Mouse (Mus musculus) forebrain, embryonic 13.5 days (tissue): ENCODE measurements around the gene Mrpl41. TPM values are rescaled to one million over a fixed set of nuclear protein-coding genes. Genes with fewer than 3 reads are reported as not detected.
"Not testable (repeated sequence)": the region's sequence is repeated elsewhere in the genome, so short reads cannot be mapped to it uniquely, and the experiment has no call there.

Source experiments
- ATAC-seq: fragments of 200-750 bp; cut with Nextera tagmentation; 2 replicates; pipeline ENCODE4 v1.8.0; 2017
- H3K27ac ChIP-seq: fragments of 300-500 bp; sonication (generic); 2 replicates; pipeline ENCODE4 v1.5.1; 2015; ENCODE audit warnings: inconsistent platforms, mild to moderate bottlenecking, moderate library complexity
- H3K27me3 ChIP-seq: fragments of 300-500 bp; sonication (generic); 2 replicates; pipeline ENCODE4 v1.6.1; 2015; ENCODE audit warnings: mild to moderate bottlenecking, inconsistent platforms
- H3K36me3 ChIP-seq: fragments of 300-500 bp; sonication (generic); 2 replicates; pipeline ENCODE4 v1.6.1; 2015; ENCODE audit warnings: mild to moderate bottlenecking, inconsistent platforms; ENCODE audit not compliant: poor library complexity, severe bottlenecking
- H3K4me1 ChIP-seq: fragments of 300-500 bp; sonication (generic); 2 replicates; pipeline ENCODE4 v1.6.1; 2015; ENCODE audit warnings: inconsistent platforms
- H3K4me2 ChIP-seq: fragments of 300-500 bp; sonication (generic); 2 replicates; pipeline ENCODE4 v1.6.1; 2015; ENCODE audit warnings: inconsistent platforms, mild to moderate bottlenecking, moderate library complexity
- H3K4me3 ChIP-seq: fragments of 300-500 bp; sonication (generic); 2 replicates; pipeline ENCODE4 v1.5.1; 2015; ENCODE audit warnings: mild to moderate bottlenecking, inconsistent platforms
- H3K9ac ChIP-seq: fragments of 300-500 bp; sonication (generic); 2 replicates; pipeline ENCODE4 v1.6.1; 2015; ENCODE audit warnings: mild to moderate bottlenecking, inconsistent platforms
- H3K9me3 ChIP-seq: fragments of 300-500 bp; sonication (generic); replicated peaks from 2 replicates; pipeline ENCODE4 v1.6.1; 2016; ENCODE audit warnings: inconsistent platforms
- WGBS: fragments of 180-500 bp; shearing (Covaris S2); methylation state at CpG from one replicate; pipeline ENCODE4 v1.1.7; 2015; 5-methylcytosine and 5-hydroxymethylcytosine counted together
- polyA plus RNA-seq: library from polyadenylated mRNA; unstranded; fragments of >200 nt; fragmentation: Nextera tagmentation; extraction: Ambion mirVana; gene quantifications from 2 replicates; pipeline ENCODE4 v1.2.1, GENCODE M21; 2015

The Mrpl41 gene
- polyA plus RNA-seq, 1 experiment from 2014 or later: 175 TPM

GRCm38 (mm10) chr2:24974452-24974851 is 446 bp downstream of the Mrpl41 start:
- peak overlapping the region; percentile 86 for H3K9ac ChIP-seq
- peak overlapping the region; percentile 75 for H3K27ac ChIP-seq
- peak overlapping the region; percentile 78 for H3K4me3 ChIP-seq
- H3K4me1 ChIP-seq: peaks cover 28% of the 10 kb centered on the region
- peaks cover 40% of the 10 kb centered on the region for H3K36me3 ChIP-seq
- not testable (repeated sequence) for H3K9me3 ChIP-seq, ATAC-seq, H3K27me3 ChIP-seq
- peak overlapping the region; percentile 95 for H3K4me2 ChIP-seq
- WGBS: 1% methylated on average over 17 of the region's 17 CpGs

- H3K27ac ChIP-seq: no peak overlapping the region
- no peak overlapping the region for H3K4me3 ChIP-seq
- H3K4me1 ChIP-seq: peaks cover 17% of the 10 kb centered on the region
- WGBS: 78% methylated on average over 4 of the region's 4 CpGs
- ATAC-seq: no peak
- H3K9me3 ChIP-seq: no peaks in the 10 kb centered on the region
- no peaks in the 10 kb centered on the region for H3K27me3 ChIP-seq
- no peak overlapping the region for H3K9ac ChIP-seq
- no peak overlapping the region for H3K4me2 ChIP-seq
- peaks cover 74% of the 10 kb centered on the region for H3K36me3 ChIP-seq
Measured at GRCm38 (mm10) chr2:24970386-24970785, 4.5 kb downstream of the Mrpl41 start.

GRCm38 (mm10) chr2:24962304-24963000 is 12.4 kb downstream of the Mrpl41 start, which contains the start of gene Dph7:
Gene Dph7 (plus strand): TSS chr2:24962400.
- Histone ChIP-seq H3K9me3 (no peaks in the 10 kb centered on the region), H3K36me3 (peaks cover 56% of the 10 kb centered on the region), H3K4me2 (peak within 1 kb of the TSS; percentile 75), H3K4me3 (peak within 1 kb of the TSS; percentile 83), H3K9ac (peak within 1 kb of the TSS; percentile 89), H3K4me1 (peaks cover 11% of the 10 kb centered on the region), H3K27me3 (no peaks in the 10 kb centered on the region), H3K27ac (peak within 1 kb of the TSS; percentile 32; the same call in 1 of the 2 replicates)
- WGBS: under 1% methylated on average over 28 of the region's 28 CpGs
- peak; percentile 95 for ATAC-seq

GRCm38 (mm10) chr2:24960910-24961309 is 14.0 kb downstream of the Mrpl41 start:
- H3K4me1 ChIP-seq: peaks cover 11% of the 10 kb centered on the region
- H3K27me3 ChIP-seq: no peaks in the 10 kb centered on the region
- H3K36me3 ChIP-seq: peaks cover 58% of the 10 kb centered on the region
- no peak for ATAC-seq
- H3K4me2 ChIP-seq: no peak overlapping the region
- no peak overlapping the region for H3K4me3 ChIP-seq
- WGBS: 30% methylated on average over 3 of the region's 3 CpGs
- H3K27ac ChIP-seq: no peak overlapping the region
- H3K9ac ChIP-seq: no peak overlapping the region
- no peaks in the 10 kb centered on the region for H3K9me3 ChIP-seq

- no peak overlapping the region for H3K4me2 ChIP-seq
- H3K9me3 ChIP-seq: no peaks in the 10 kb centered on the region
- peaks cover 16% of the 10 kb centered on the region for H3K4me1 ChIP-seq
- 88% methylated on average over 4 of the region's 4 CpGs for WGBS
- H3K9ac ChIP-seq: no peak overlapping the region
- peaks cover 59% of the 10 kb centered on the region for H3K36me3 ChIP-seq
- no peak overlapping the region for H3K27ac ChIP-seq
- no peaks in the 10 kb centered on the region for H3K27me3 ChIP-seq
- ATAC-seq: no peak
- H3K4me3 ChIP-seq: no peak overlapping the region
Measured at GRCm38 (mm10) chr2:24952537-24953055, 22.3 kb downstream of the Mrpl41 start.

- ATAC-seq: peak; percentile 1; the same call in 1 of the 2 replicates
- H3K36me3 ChIP-seq: peaks cover 36% of the 10 kb centered on the region
- WGBS: 0% methylated on average over 31 of the region's 31 CpGs
- no peaks in the 10 kb centered on the region for H3K27me3 ChIP-seq
- H3K4me3 ChIP-seq: peak overlapping the region; percentile 98
- 0 out of 2 replicates have a peak overlapping the region, but pooled peaks have one; percentile 40 for H3K27ac ChIP-seq
- H3K4me1 ChIP-seq: peaks cover 16% of the 10 kb centered on the region
- H3K9me3 ChIP-seq: no peaks in the 10 kb centered on the region
- H3K4me2 ChIP-seq: peak overlapping the region; percentile 95
- peak overlapping the region; percentile 97 for H3K9ac ChIP-seq
Measured at GRCm38 (mm10) chr2:24950189-24950535, 24.7 kb downstream of the Mrpl41 start.

- peak within 1 kb of the TSS; percentile 95 for H3K4me2 ChIP-seq
- peak within 1 kb of the TSS; percentile 97 for H3K9ac ChIP-seq
- peaks cover 30% of the 10 kb centered on the region for H3K36me3 ChIP-seq
- no peaks in the 10 kb centered on the region for H3K27me3 ChIP-seq
- under 1% methylated on average over 75 of the region's 108 CpGs for WGBS
- peak within 1 kb of the TSS; percentile 40 for H3K27ac ChIP-seq
- no peaks in the 10 kb centered on the region for H3K9me3 ChIP-seq
- H3K4me1 ChIP-seq: peaks cover 16% of the 10 kb centered on the region
- ATAC-seq: peak; percentile 99
- H3K4me3 ChIP-seq: peak within 1 kb of the TSS; percentile 98
Measured at GRCm38 (mm10) chr2:24949421-24950188, 25.3 kb downstream of the Mrpl41 start, which contains the start of gene Zmynd19. Gene Zmynd19 (plus strand): TSS chr2:24949792.

GRCm38 (mm10) chr2:24944304-24944703 is 30.6 kb downstream of the Mrpl41 start:
- WGBS: 64% methylated on average over 2 of the region's 2 CpGs
- ATAC-seq, H3K4me3 ChIP-seq: not testable (repeated sequence)

GRCm38 (mm10) chr2:24942092-24942491 is 32.8 kb downstream of the Mrpl41 start:
- Histone ChIP-seq H3K36me3 (no peaks in the 10 kb centered on the region), H3K27me3 (0 out of 2 replicates have a peak, but pooled peaks cover 4% of the 10 kb centered on the region), H3K4me1 (no peaks in the 10 kb centered on the region), H3K9ac (no peak overlapping the region), H3K27ac (no peak overlapping the region), H3K4me3 (no peak overlapping the region), H3K4me2 (no peak overlapping the region), H3K9me3 (no peaks in the 10 kb centered on the region)
- 82% methylated on average over 4 of the region's 4 CpGs for WGBS
- no peak for ATAC-seq

More at GRCm38 (mm10) chr2:24944304-24944703, 30.6 kb downstream of the Mrpl41 start:
- H3K4me2 ChIP-seq, H3K27ac ChIP-seq, H3K4me1 ChIP-seq, H3K27me3 ChIP-seq, H3K9ac ChIP-seq, H3K9me3 ChIP-seq, H3K36me3 ChIP-seq: not testable (repeated sequence)

- peak within 1 kb of the TSS; percentile 62 for H3K4me3 ChIP-seq
- H3K4me2 ChIP-seq: peak within 1 kb of the TSS; percentile 78
- H3K27me3 ChIP-seq: 0 out of 2 replicates have a peak, but pooled peaks cover 4% of the 10 kb centered on the region
- no peak within 1 kb of the TSS for H3K27ac ChIP-seq
- H3K9me3 ChIP-seq: no peaks in the 10 kb centered on the region
- ATAC-seq: peak; percentile 95
- no peaks in the 10 kb centered on the region for H3K36me3 ChIP-seq
- WGBS: under 1% methylated on average over 48 of the region's 49 CpGs
- H3K9ac ChIP-seq: peak within 1 kb of the TSS; percentile 63
- peaks cover 13% of the 10 kb centered on the region for H3K4me1 ChIP-seq
Measured at GRCm38 (mm10) chr2:24935057-24935796, 39.7 kb downstream of the Mrpl41 start, which contains the start of gene Arrdc1. Gene Arrdc1 (minus strand): TSS chr2:24935252.

- 4% methylated on average over 19 of the region's 19 CpGs for WGBS
- H3K36me3 ChIP-seq: no peaks in the 10 kb centered on the region
- ATAC-seq: peak; percentile 46
- H3K4me1 ChIP-seq: peaks cover 13% of the 10 kb centered on the region
- peak overlapping the region; percentile 62 for H3K4me3 ChIP-seq
- 0 out of 2 replicates have a peak, but pooled peaks cover 4% of the 10 kb centered on the region for H3K27me3 ChIP-seq
- peak overlapping the region; percentile 78 for H3K4me2 ChIP-seq
- H3K27ac ChIP-seq: no peak overlapping the region
- no peaks in the 10 kb centered on the region for H3K9me3 ChIP-seq
- peak overlapping the region; percentile 63 for H3K9ac ChIP-seq
Measured at GRCm38 (mm10) chr2:24934441-24934963, 40.4 kb downstream of the Mrpl41 start.
